ENCODE assay signal across 13 mouse cellular contexts in genomic region chr15:86027871-86028270, GRCm38 (mm10). TPM values are rescaled to one million over a fixed set of nuclear protein-coding genes. Genes with fewer than 3 reads are reported as not detected.
DNase-seq lines count a peak whose midpoint lies in the region; ATAC-seq and TF ChIP-seq lines count a peak whose summit lies in the region.
"Had no signal": no experiment of that assay in that cellular context is flagged by ENCODE, and none has a peak within 500 bp of the region (broad histone marks: within the 10 kb centered on the region; RNA-seq: fewer than 3 reads in every experiment).

No protein-coding gene starts in this region.

- peaks cover 40% of the 10 kb centered on the region for H3K4me1 ChIP-seq in hindbrain, embryonic 10.5 days (replicated peaks)
- no peaks in the 10 kb centered on the region for H3K4me1 ChIP-seq in hindbrain, postnatal 0 days (ENCODE audit: insufficient read depth, low read length)
- H3K4me1 ChIP-seq in neural tube, embryonic 11.5 days (ENCODE audit: control insufficient read depth, insufficient read depth, low read length) = peaks cover 6% of the 10 kb centered on the region; the same call in 1 of the 2 replicates
- H3K4me1 ChIP-seq in limb, embryonic 14.5 days (ENCODE audit: control insufficient read depth, insufficient read depth, low read length) = peaks cover 13% of the 10 kb centered on the region; the same call in 1 of the 2 replicates

- H3K27ac ChIP-seq in hindbrain, embryonic 10.5 days = no peak overlapping the region
- no peak overlapping the region for H3K27ac ChIP-seq in hindbrain, postnatal 0 days
- no peak overlapping the region for H3K27ac ChIP-seq in neural tube, embryonic 11.5 days (ENCODE audit: low read depth, low read length)
- H3K27ac ChIP-seq in limb, embryonic 14.5 days (replicated peaks; ENCODE audit: low read depth, low read length) = no peak overlapping the region
- H3K27ac ChIP-seq: layer of hippocampus, adult 2 months; limb, embryonic 12.5 days had no signal

- WGBS in hindbrain, embryonic 10.5 days = 80% methylated on average over 8 of the region's 8 CpGs
- 65% methylated on average over 8 of the region's 8 CpGs for WGBS in hindbrain, postnatal 0 days
- WGBS in neural tube, embryonic 11.5 days = 45% methylated on average over 8 of the region's 8 CpGs
- WGBS in limb, embryonic 14.5 days = 14% methylated on average over 7 of the region's 8 CpGs

- no peak for TF ChIP-seq CTCF in hindbrain, postnatal 0 days (IDR thresholded peaks at IDR 0.05; ENCODE audit: low read depth)

- peaks cover 37% of the 10 kb centered on the region for H3K9me3 ChIP-seq in hindbrain, embryonic 10.5 days
- H3K9me3 ChIP-seq in hindbrain, postnatal 0 days (ENCODE audit: low read length) = 0 out of 2 replicates have a peak, but pooled peaks cover 4% of the 10 kb centered on the region
- peaks cover 11% of the 10 kb centered on the region for H3K9me3 ChIP-seq in neural tube, embryonic 11.5 days (ENCODE audit: control insufficient read depth, low read length)
- no peaks in the 10 kb centered on the region; the same call in none of the 2 replicates for H3K9me3 ChIP-seq in limb, embryonic 14.5 days (ENCODE audit: control insufficient read depth, low read length)

- H3K36me3 ChIP-seq in hindbrain, embryonic 10.5 days = peaks cover 94% of the 10 kb centered on the region
- H3K36me3 ChIP-seq in hindbrain, postnatal 0 days (ENCODE audit: insufficient read depth, low read length) = no peaks in the 10 kb centered on the region
- H3K36me3 ChIP-seq in neural tube, embryonic 11.5 days (ENCODE audit: control insufficient read depth, insufficient read depth, low read length) = peaks cover 3% of the 10 kb centered on the region
- peaks cover 6% of the 10 kb centered on the region; the same call in 1 of the 2 replicates for H3K36me3 ChIP-seq in limb, embryonic 14.5 days (ENCODE audit: control insufficient read depth, insufficient read depth, low read length)

- ATAC-seq in hindbrain, postnatal 0 days = no peak
- no peak for ATAC-seq in neural tube, embryonic 11.5 days (ENCODE audit: insufficient read depth, low FRiP score, low TSS enrichment)
- no peak for ATAC-seq in limb, embryonic 14.5 days (ENCODE audit: low FRiP score, low read depth)

- H3K27me3 ChIP-seq in hindbrain, embryonic 10.5 days (ENCODE audit: insufficient read depth, poor library complexity, severe bottlenecking) = peaks cover 22% of the 10 kb centered on the region
- H3K27me3 ChIP-seq in hindbrain, postnatal 0 days (ENCODE audit: insufficient read depth, low read length) = peaks cover 9% of the 10 kb centered on the region; the same call in 1 of the 2 replicates
- H3K27me3 ChIP-seq in neural tube, embryonic 11.5 days (ENCODE audit: control insufficient read depth, insufficient read depth, low read length) = peaks cover 4% of the 10 kb centered on the region
- peaks cover 9% of the 10 kb centered on the region for H3K27me3 ChIP-seq in limb, embryonic 14.5 days (ENCODE audit: control insufficient read depth, insufficient read depth, low read length)

- H3K4me3 ChIP-seq in hindbrain, embryonic 10.5 days = 0 out of 2 replicates have a peak overlapping the region, but pooled peaks have one; percentile 31
- no peak overlapping the region for H3K4me3 ChIP-seq in hindbrain, postnatal 0 days (ENCODE audit: low read length)
- H3K4me3 ChIP-seq in neural tube, embryonic 11.5 days (ENCODE audit: low read depth, low read length) = no peak overlapping the region
- H3K4me3 ChIP-seq in limb, embryonic 14.5 days (replicated peaks; ENCODE audit: low read length) = no peak overlapping the region
- H3K4me3 ChIP-seq: layer of hippocampus, adult 2 months; limb, embryonic 12.5 days had no signal

- no peak overlapping the region for H3K4me2 ChIP-seq in hindbrain, postnatal 0 days (ENCODE audit: low read depth, low read length)
- peak overlapping the region; percentile 11 for H3K4me2 ChIP-seq in neural tube, embryonic 11.5 days (ENCODE audit: low read depth)
- 0 out of 2 replicates have a peak overlapping the region, but pooled peaks have one; percentile 6 for H3K4me2 ChIP-seq in limb, embryonic 14.5 days (replicated peaks; ENCODE audit: low read depth, low read length, severe bottlenecking)
- H3K4me2 ChIP-seq: limb, embryonic 12.5 days had no signal

- DNase-seq in hindbrain, embryonic 10.5 days (ENCODE audit: low spot score) = no peak
- no peak for DNase-seq in hindbrain, postnatal 0 days (ENCODE audit: low spot score)
- DNase-seq in neural tube, embryonic 11.5 days (ENCODE audit: low spot score) = no peak
- DNase-seq in neural tube, embryonic 10.5 days (ENCODE audit: extremely low spot score, low spot score) = no peak
- DNase-seq in limb, embryonic 14.5 days (ENCODE audit: low spot score) = no peak
- DNase-seq in thymus, postnatal 4 days = peak; percentile 61
- DNase-seq in heart, postnatal 36 days = no peak
- DNase-seq in layer of hippocampus, adult 11-12 months (ENCODE audit: low spot score) = no peak
- DNase-seq: cerebellum, adult 8-10 months; gastrocnemius, postnatal 10 days; heart, postnatal 14 days had no signal

- no peak overlapping the region for H3K9ac ChIP-seq in hindbrain, postnatal 0 days (replicated peaks; ENCODE audit: low read length)
- no peak overlapping the region for H3K9ac ChIP-seq in neural tube, embryonic 11.5 days (ENCODE audit: low read length)
- H3K9ac ChIP-seq in limb, embryonic 14.5 days (ENCODE audit: low read depth, low read length, severe bottlenecking) = no peak overlapping the region
- H3K9ac ChIP-seq: limb, embryonic 12.5 days had no signal

- TF ChIP-seq POLR2A in limb, embryonic 14.5 days (IDR thresholded peaks at IDR 0.05; ENCODE audit: borderline replicate concordance, extremely low read depth, insufficient read depth, insufficient read length) = no peak

- intact Hi-C loops in heart, postnatal 36 days (cut with DNase I) = no loop called here

RNA-seq across cellular contexts. Expression of gene Celsr1, which starts 5.7 kb away (rescaled TPM):
- polyA plus RNA-seq in hindbrain, embryonic 10.5 days (2016; fragmentation: Nextera tagmentation; extraction: Ambion mirVana) = 3.4 and 3.6 TPM in 2 replicates
- 16.4 and 19.4 TPM in 2 replicates for total RNA-seq in hindbrain, postnatal 0 days (2014; rRNA removed)
- polyA plus RNA-seq in hindbrain, postnatal 0 days (2015; fragmentation: Nextera tagmentation; extraction: Ambion mirVana) = 0.98 and 0.99 TPM in 2 replicates
- polyA plus RNA-seq in neural tube, embryonic 11.5 days (2014; fragmentation: Nextera tagmentation; extraction: Ambion mirVana) = 5.1 and 5.4 TPM in 2 replicates
- 11.8 and 13.1 TPM in 2 replicates for polyA plus RNA-seq in limb, embryonic 14.5 days (2012; rRNA removed)
- polyA plus RNA-seq in limb, embryonic 14.5 days (2014; fragmentation: Nextera tagmentation; extraction: Ambion mirVana) = 6.5 TPM in 2 replicates
- 1 to 10 TPM; 6.4 to 7.2 TPM for total RNA-seq in heart, postnatal 36 days (2021)

RNA-seq across cellular contexts. Expression of gene Gramd4, which starts 29.6 kb away (rescaled TPM):
- 16.6 and 18.0 TPM in 2 replicates for polyA plus RNA-seq in hindbrain, embryonic 10.5 days (2016; fragmentation: Nextera tagmentation; extraction: Ambion mirVana)
- total RNA-seq in hindbrain, postnatal 0 days (2014; rRNA removed) = 36.2 and 40.9 TPM in 2 replicates
- polyA plus RNA-seq in hindbrain, postnatal 0 days (2015; fragmentation: Nextera tagmentation; extraction: Ambion mirVana) = 18.6 and 19.0 TPM in 2 replicates
- 10.5 and 11.7 TPM in 2 replicates for polyA plus RNA-seq in neural tube, embryonic 11.5 days (2014; fragmentation: Nextera tagmentation; extraction: Ambion mirVana)
- polyA plus RNA-seq in limb, embryonic 14.5 days (2012; rRNA removed) = 23.5 and 26.4 TPM in 2 replicates
- 12.3 and 15.4 TPM in 2 replicates for polyA plus RNA-seq in limb, embryonic 14.5 days (2014; fragmentation: Nextera tagmentation; extraction: Ambion mirVana)
- total RNA-seq in heart, postnatal 36 days (2021) = 10 to 100 TPM; 29.6 to 35.3 TPM
